Mouse (Mus musculus): ENCODE measurements around the gene Baiap3.
"Not testable (repeated sequence)": the region's sequence is repeated elsewhere in the genome, so short reads cannot be mapped to it uniquely, and the experiment has no call there.

Gene Baiap3

GRCm38 (mm10) chr17:25222951-25223601 lies 33.1 kb downstream of the Baiap3 start:
- H3K4me3 ChIP-seq (replicated peaks; ENCODE audit: low read length): peak overlapping the region; percentile 73

GRCm38 (mm10) chr17:25222504-25222940 lies 33.6 kb downstream of the Baiap3 start:
- Histone ChIP-seq H3K4me3 (replicated peaks; ENCODE audit: low read length) (peak overlapping the region; percentile 73), H3K36me3 (ENCODE audit: insufficient read depth, low read length) (peaks cover 72% of the 10 kb centered on the region), H3K4me1 (replicated peaks; ENCODE audit: low read depth, low read length) (peaks cover 32% of the 10 kb centered on the region)
- H3K9me3 ChIP-seq (ENCODE audit: low read length); H3K27me3 ChIP-seq (ENCODE audit: insufficient read depth, low read length): not testable (repeated sequence)

More at GRCm38 (mm10) chr17:25222951-25223601, 33.1 kb downstream of the Baiap3 start:
- Histone ChIP-seq H3K27me3 (ENCODE audit: insufficient read depth, low read length) (no peaks in the 10 kb centered on the region), H3K4me1 (replicated peaks; ENCODE audit: low read depth, low read length) (peaks cover 32% of the 10 kb centered on the region), H3K36me3 (ENCODE audit: insufficient read depth, low read length) (peaks cover 73% of the 10 kb centered on the region), H3K9me3 (ENCODE audit: low read length) (no peaks in the 10 kb centered on the region)
- TF ChIP-seq CTCF (conservative IDR thresholded peaks at IDR 0.05; ENCODE audit: low read length): no peak
- TF ChIP-seq POU5F1 (IDR thresholded peaks at IDR 0.05; ENCODE audit: borderline replicate concordance, low read length): no peak
- no peak for TF ChIP-seq NANOG (IDR thresholded peaks at IDR 0.05; ENCODE audit: borderline replicate concordance, low read length)

- H3K9me3 ChIP-seq (ENCODE audit: low read length): no peaks in the 10 kb centered on the region
- TF ChIP-seq CTCF (conservative IDR thresholded peaks at IDR 0.05; ENCODE audit: low read length): no peak
- no peak for TF ChIP-seq POU5F1 (IDR thresholded peaks at IDR 0.05; ENCODE audit: borderline replicate concordance, low read length)
- TF ChIP-seq NANOG (IDR thresholded peaks at IDR 0.05; ENCODE audit: borderline replicate concordance, low read length): no peak
- peak overlapping the region; percentile 76 for H3K4me3 ChIP-seq (replicated peaks; ENCODE audit: low read length)
- H3K27me3 ChIP-seq (ENCODE audit: insufficient read depth, low read length): no peaks in the 10 kb centered on the region
- H3K36me3 ChIP-seq (ENCODE audit: insufficient read depth, low read length): peaks cover 70% of the 10 kb centered on the region
- H3K4me1 ChIP-seq (replicated peaks; ENCODE audit: low read depth, low read length): peaks cover 32% of the 10 kb centered on the region
Measured at GRCm38 (mm10) chr17:25221821-25222503, 34.2 kb downstream of the Baiap3 start.

DNA sequence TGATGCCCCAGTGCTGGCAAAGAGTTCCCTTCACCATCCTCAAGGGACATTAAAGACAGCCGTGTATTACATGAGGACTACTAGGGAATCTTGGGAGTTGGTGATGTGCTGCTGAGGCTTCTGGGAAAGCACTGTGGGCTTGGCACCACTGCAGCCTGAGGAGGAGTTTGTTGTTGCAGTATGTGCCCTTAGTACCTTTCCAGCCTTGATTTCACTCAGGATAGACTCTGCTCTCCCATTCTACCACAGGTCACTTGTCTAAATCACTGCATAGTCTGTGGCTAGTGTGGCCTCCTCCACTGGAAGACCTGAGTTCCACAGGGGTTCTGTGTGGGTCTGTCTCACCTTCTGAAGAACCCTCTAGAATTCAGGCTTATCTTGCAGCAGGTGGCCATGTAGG lies 35.4 kb downstream of the Baiap3 start:
- no peaks in the 10 kb centered on the region for H3K9me3 ChIP-seq (ENCODE audit: low read length)
- no peaks in the 10 kb centered on the region for H3K27me3 ChIP-seq (ENCODE audit: insufficient read depth, low read length)
- peaks cover 70% of the 10 kb centered on the region for H3K36me3 ChIP-seq (ENCODE audit: insufficient read depth, low read length)
- H3K4me3 ChIP-seq (replicated peaks; ENCODE audit: low read length): no peak overlapping the region
- H3K4me1 ChIP-seq (replicated peaks; ENCODE audit: low read depth, low read length): peaks cover 32% of the 10 kb centered on the region
- no peak for TF ChIP-seq POU5F1 (IDR thresholded peaks at IDR 0.05; ENCODE audit: borderline replicate concordance, low read length)
- TF ChIP-seq NANOG (IDR thresholded peaks at IDR 0.05; ENCODE audit: borderline replicate concordance, low read length): no peak
- TF ChIP-seq CTCF (conservative IDR thresholded peaks at IDR 0.05; ENCODE audit: low read length): no peak

- Histone ChIP-seq H3K9me3 (ENCODE audit: low read length) (no peaks in the 10 kb centered on the region), H3K36me3 (ENCODE audit: insufficient read depth, low read length) (peaks cover 71% of the 10 kb centered on the region), H3K4me3 (replicated peaks; ENCODE audit: low read length) (no peak overlapping the region), H3K27me3 (ENCODE audit: insufficient read depth, low read length) (no peaks in the 10 kb centered on the region), H3K4me1 (replicated peaks; ENCODE audit: low read depth, low read length) (peaks cover 40% of the 10 kb centered on the region)
- TF ChIP-seq CTCF (conservative IDR thresholded peaks at IDR 0.05; ENCODE audit: low read length) (no peak), POU5F1 (IDR thresholded peaks at IDR 0.05; ENCODE audit: borderline replicate concordance, low read length) (no peak), NANOG (IDR thresholded peaks at IDR 0.05; ENCODE audit: borderline replicate concordance, low read length) (no peak)
Measured at GRCm38 (mm10) chr17:25219492-25220295, 36.5 kb downstream of the Baiap3 start.

GRCm38 (mm10) chr17:25218967-25219366 lies 37.2 kb downstream of the Baiap3 start:
- no peak overlapping the region for H3K4me3 ChIP-seq (replicated peaks; ENCODE audit: low read length)
- TF ChIP-seq CTCF (conservative IDR thresholded peaks at IDR 0.05; ENCODE audit: low read length): no peak
- no peak for TF ChIP-seq POU5F1 (IDR thresholded peaks at IDR 0.05; ENCODE audit: borderline replicate concordance, low read length)
- TF ChIP-seq NANOG (IDR thresholded peaks at IDR 0.05; ENCODE audit: borderline replicate concordance, low read length): no peak
- no peaks in the 10 kb centered on the region for H3K27me3 ChIP-seq (ENCODE audit: insufficient read depth, low read length)
- peaks cover 36% of the 10 kb centered on the region for H3K4me1 ChIP-seq (replicated peaks; ENCODE audit: low read depth, low read length)
- H3K9me3 ChIP-seq (ENCODE audit: low read length): no peaks in the 10 kb centered on the region
- H3K36me3 ChIP-seq (ENCODE audit: insufficient read depth, low read length): peaks cover 71% of the 10 kb centered on the region

DNA sequence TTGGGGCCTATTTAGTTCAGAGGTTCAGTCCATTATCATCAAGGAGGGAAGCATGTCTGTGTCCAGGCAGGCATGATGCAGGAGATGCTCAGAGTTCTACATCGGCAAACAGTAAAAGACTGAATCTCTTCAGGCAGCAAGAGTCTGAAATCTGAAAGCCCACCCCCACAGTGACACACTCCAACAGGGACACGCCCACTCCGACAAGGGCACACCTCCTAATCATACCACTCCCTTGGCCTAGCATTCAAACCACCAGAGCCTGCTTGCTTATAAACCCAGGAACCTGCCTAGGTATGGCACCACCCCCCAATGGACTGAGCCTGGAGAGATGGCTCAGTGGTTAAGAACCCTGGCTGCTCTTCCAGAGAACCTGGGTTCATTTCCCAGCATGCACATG lies 40.7 kb downstream of the Baiap3 start:
- TF ChIP-seq NANOG (IDR thresholded peaks at IDR 0.05; ENCODE audit: borderline replicate concordance, low read length) (no peak), CTCF (conservative IDR thresholded peaks at IDR 0.05; ENCODE audit: low read length) (no peak), POU5F1 (IDR thresholded peaks at IDR 0.05; ENCODE audit: borderline replicate concordance, low read length) (no peak)
- H3K4me3 ChIP-seq (replicated peaks; ENCODE audit: low read length): no peak overlapping the region
- no peaks in the 10 kb centered on the region for H3K9me3 ChIP-seq (ENCODE audit: low read length)
- peaks cover 93% of the 10 kb centered on the region for H3K36me3 ChIP-seq (ENCODE audit: insufficient read depth, low read length)
- H3K4me1 ChIP-seq (replicated peaks; ENCODE audit: low read depth, low read length): peaks cover 14% of the 10 kb centered on the region
- H3K27me3 ChIP-seq (ENCODE audit: insufficient read depth, low read length): no peaks in the 10 kb centered on the region

GRCm38 (mm10) chr17:25211705-25212104 lies 44.5 kb downstream of the Baiap3 start:
- TF ChIP-seq NANOG (IDR thresholded peaks at IDR 0.05; ENCODE audit: borderline replicate concordance, low read length) (no peak), CTCF (conservative IDR thresholded peaks at IDR 0.05; ENCODE audit: low read length) (no peak)
- Histone ChIP-seq H3K4me3 (replicated peaks; ENCODE audit: low read length) (no peak overlapping the region), H3K4me1 (replicated peaks; ENCODE audit: low read depth, low read length) (peaks cover 22% of the 10 kb centered on the region), H3K36me3 (ENCODE audit: insufficient read depth, low read length) (peaks cover 96% of the 10 kb centered on the region), H3K9me3 (ENCODE audit: low read length) (no peaks in the 10 kb centered on the region), H3K27me3 (ENCODE audit: insufficient read depth, low read length) (no peaks in the 10 kb centered on the region)
